Mouse (Mus musculus) embryonic facial prominence, embryonic 12.5 days (tissue): ENCODE measurements around the gene Cachd1. TPM values are rescaled to one million over a fixed set of nuclear protein-coding genes. Genes with fewer than 3 reads are reported as not detected.
A peak's percentile ranks its signal among the peaks of the same experiment; 100 is the strongest.

Experiments used
- ATAC-seq: fragments of 200-750 bp; cut with Nextera tagmentation; 2 replicates; pipeline ENCODE4 v1.8.0; 2017; ENCODE audit not compliant: insufficient number of reproducible peaks, insufficient read depth, low FRiP score, low TSS enrichment
- H3K27ac ChIP-seq: fragments of 300-500 bp; sonication (generic); 2 replicates; pipeline ENCODE4 v1.5.1; 2016; ENCODE audit warnings: mild to moderate bottlenecking
- H3K27me3 ChIP-seq: fragments of 300-500 bp; sonication (generic); 2 replicates; pipeline ENCODE4 v1.6.1; 2016; ENCODE audit warnings: mild to moderate bottlenecking, moderate library complexity
- H3K36me3 ChIP-seq: fragments of 300-500 bp; sonication (generic); 2 replicates; pipeline ENCODE4 v1.6.1; 2016; ENCODE audit warnings: mild to moderate bottlenecking
- H3K4me1 ChIP-seq: fragments of 300-500 bp; sonication (generic); 2 replicates; pipeline ENCODE4 v1.6.1; 2016
- H3K4me2 ChIP-seq: fragments of 300-500 bp; sonication (generic); replicated peaks from 2 replicates; pipeline ENCODE4 v1.6.1; 2016; ENCODE audit warnings: mild to moderate bottlenecking, moderate library complexity
- H3K4me3 ChIP-seq: fragments of 300-500 bp; sonication (generic); 2 replicates; pipeline ENCODE4 v1.5.1; 2016; ENCODE audit warnings: mild to moderate bottlenecking
- H3K9ac ChIP-seq: fragments of 300-500 bp; sonication (generic); 2 replicates; pipeline ENCODE4 v1.6.1; 2016; ENCODE audit warnings: mild to moderate bottlenecking, moderate library complexity
- H3K9me3 ChIP-seq: fragments of 300-500 bp; sonication (generic); 2 replicates; pipeline ENCODE4 v1.6.1; 2016; ENCODE audit warnings: mild to moderate bottlenecking, moderate library complexity
- whole genome bisulfite sequencing: fragments of 180-500 bp; shearing (Covaris S2); methylation state at CpG from one replicate; pipeline ENCODE4 v1.1.7; 2016; 5-methylcytosine and 5-hydroxymethylcytosine counted together
- polyA plus RNA-seq: library from polyadenylated mRNA; unstranded; fragments of >200 nt; fragmentation: Nextera tagmentation; extraction: Ambion mirVana; gene quantifications from 2 replicates; pipeline ENCODE4 v1.2.1, GENCODE M21; 2016

The Cachd1 gene
- polyA plus RNA-seq, 1 experiment from 2014 or later, result 42.3 TPM

GRCm38 (mm10) chr4:100910605-100911330 lies 134.3 kb downstream of the Cachd1 start:
- no peak for ATAC-seq
- Histone ChIP-seq H3K36me3 (no peaks in the 10 kb centered on the region), H3K9me3 (no peaks in the 10 kb centered on the region), H3K27me3 (no peaks in the 10 kb centered on the region), H3K4me3 (no peak overlapping the region), H3K9ac (no peak overlapping the region), H3K27ac (peak overlapping the region; percentile 65; the same call in 1 of the 2 replicates), H3K4me1 (peaks cover 41% of the 10 kb centered on the region), H3K4me2 (0 out of 2 replicates have a peak overlapping the region, but pooled peaks have one; percentile 11)
- WGBS, result 22% methylated on average over 11 of the region's 11 CpGs

- Histone ChIP-seq H3K36me3 (no peaks in the 10 kb centered on the region), H3K4me1 (peaks cover 41% of the 10 kb centered on the region), H3K9me3 (no peaks in the 10 kb centered on the region), H3K4me3 (no peak overlapping the region), H3K9ac (no peak overlapping the region), H3K27me3 (no peaks in the 10 kb centered on the region), H3K4me2 (no peak overlapping the region), H3K27ac (no peak overlapping the region)
- WGBS, result 13% methylated on average over 2 of the region's 3 CpGs
- no peak for ATAC-seq
These were observed 135.2 kb downstream of the Cachd1 start for GRCm38 (mm10) chr4:100911658-100912057.

GRCm38 (mm10) chr4:100913666-100914065 lies 137.2 kb downstream of the Cachd1 start:
- H3K27me3 ChIP-seq, result no peaks in the 10 kb centered on the region
- no peaks in the 10 kb centered on the region for H3K9me3 ChIP-seq
- WGBS, result 82% methylated on average over 4 of the region's 4 CpGs
- no peak overlapping the region for H3K27ac ChIP-seq
- H3K9ac ChIP-seq, result no peak overlapping the region
- peaks cover 30% of the 10 kb centered on the region for H3K4me1 ChIP-seq
- ATAC-seq, result no peak
- no peak overlapping the region for H3K4me2 ChIP-seq
- no peak overlapping the region for H3K4me3 ChIP-seq
- H3K36me3 ChIP-seq, result peaks cover 5% of the 10 kb centered on the region; the same call in 1 of the 2 replicates

GRCm38 (mm10) chr4:100914532-100914931 lies 138.1 kb downstream of the Cachd1 start:
- Histone ChIP-seq H3K4me3 (no peak overlapping the region), H3K4me2 (no peak overlapping the region), H3K4me1 (peaks cover 26% of the 10 kb centered on the region), H3K9me3 (no peaks in the 10 kb centered on the region), H3K36me3 (peaks cover 12% of the 10 kb centered on the region; the same call in 1 of the 2 replicates), H3K27ac (no peak overlapping the region), H3K9ac (no peak overlapping the region), H3K27me3 (no peaks in the 10 kb centered on the region)
- WGBS, result 24% methylated on average over 3 of the region's 3 CpGs
- no peak for ATAC-seq

GRCm38 (mm10) chr4:100915093-100915492 lies 138.6 kb downstream of the Cachd1 start:
- H3K4me3 ChIP-seq, result no peak overlapping the region
- H3K27me3 ChIP-seq, result no peaks in the 10 kb centered on the region
- peaks cover 20% of the 10 kb centered on the region for H3K4me1 ChIP-seq
- H3K36me3 ChIP-seq, result peaks cover 15% of the 10 kb centered on the region
- H3K27ac ChIP-seq, result no peak overlapping the region
- WGBS, result 78% methylated on average over 2 of the region's 2 CpGs
- no peaks in the 10 kb centered on the region for H3K9me3 ChIP-seq
- no peak overlapping the region for H3K4me2 ChIP-seq
- H3K9ac ChIP-seq, result no peak overlapping the region
- no peak for ATAC-seq

- Histone ChIP-seq H3K27ac (no peak overlapping the region), H3K4me1 (peaks cover 11% of the 10 kb centered on the region), H3K36me3 (peaks cover 36% of the 10 kb centered on the region), H3K27me3 (no peaks in the 10 kb centered on the region), H3K4me3 (no peak overlapping the region), H3K4me2 (no peak overlapping the region), H3K9ac (no peak overlapping the region), H3K9me3 (no peaks in the 10 kb centered on the region)
- 93% methylated on average over 1 of the region's 1 CpGs for WGBS
- no peak for ATAC-seq
These were observed 141.0 kb downstream of the Cachd1 start for GRCm38 (mm10) chr4:100917511-100917910.

GRCm38 (mm10) chr4:100920413-100920812 lies 143.9 kb downstream of the Cachd1 start:
- Histone ChIP-seq H3K4me1 (peaks cover 24% of the 10 kb centered on the region), H3K9me3 (no peaks in the 10 kb centered on the region), H3K36me3 (peaks cover 37% of the 10 kb centered on the region), H3K27me3 (no peaks in the 10 kb centered on the region), H3K9ac (no peak overlapping the region), H3K27ac (no peak overlapping the region), H3K4me2 (no peak overlapping the region), H3K4me3 (no peak overlapping the region)
- WGBS, result 89% methylated on average over 1 of the region's 1 CpGs
- no peak for ATAC-seq

- Histone ChIP-seq H3K9ac (no peak overlapping the region), H3K4me1 (peaks cover 35% of the 10 kb centered on the region), H3K9me3 (no peaks in the 10 kb centered on the region), H3K4me3 (no peak overlapping the region), H3K4me2 (no peak overlapping the region), H3K27ac (peak overlapping the region; percentile 65), H3K27me3 (no peaks in the 10 kb centered on the region), H3K36me3 (peaks cover 37% of the 10 kb centered on the region)
- WGBS, result 37% methylated on average over 11 of the region's 11 CpGs
- ATAC-seq, result peak; percentile 67; the same call in 1 of the 2 replicates
These were observed 146.5 kb downstream of the Cachd1 start for GRCm38 (mm10) chr4:100922816-100923554.

GRCm38 (mm10) chr4:100923598-100923997 lies 147.1 kb downstream of the Cachd1 start:
- H3K4me2 ChIP-seq, result no peak overlapping the region
- ATAC-seq, result no peak
- H3K4me1 ChIP-seq, result peaks cover 35% of the 10 kb centered on the region
- no peak overlapping the region for H3K9ac ChIP-seq
- peaks cover 32% of the 10 kb centered on the region for H3K36me3 ChIP-seq
- H3K27me3 ChIP-seq, result no peaks in the 10 kb centered on the region
- H3K9me3 ChIP-seq, result no peaks in the 10 kb centered on the region
- WGBS, result 41% methylated on average over 6 of the region's 6 CpGs
- H3K4me3 ChIP-seq, result no peak overlapping the region
- H3K27ac ChIP-seq, result no peak overlapping the region

GRCm38 (mm10) chr4:100924276-100924675 lies 147.8 kb downstream of the Cachd1 start:
- no peak for ATAC-seq
- Histone ChIP-seq H3K4me3 (no peak overlapping the region), H3K27me3 (no peaks in the 10 kb centered on the region), H3K36me3 (peaks cover 26% of the 10 kb centered on the region), H3K4me2 (no peak overlapping the region), H3K4me1 (peaks cover 35% of the 10 kb centered on the region), H3K9ac (no peak overlapping the region), H3K27ac (no peak overlapping the region), H3K9me3 (no peaks in the 10 kb centered on the region)
- 78% methylated on average over 4 of the region's 4 CpGs for WGBS

GRCm38 (mm10) chr4:100925153-100925552 lies 148.7 kb downstream of the Cachd1 start:
- Histone ChIP-seq H3K4me2 (no peak overlapping the region), H3K9me3 (no peaks in the 10 kb centered on the region), H3K27ac (no peak overlapping the region), H3K4me1 (peaks cover 35% of the 10 kb centered on the region), H3K9ac (no peak overlapping the region), H3K4me3 (no peak overlapping the region), H3K36me3 (peaks cover 21% of the 10 kb centered on the region), H3K27me3 (no peaks in the 10 kb centered on the region)
- 98% methylated on average over 1 of the region's 1 CpGs for WGBS
- ATAC-seq, result no peak

- H3K9ac ChIP-seq, result no peak overlapping the region
- no peaks in the 10 kb centered on the region for H3K9me3 ChIP-seq
- 0 out of 2 replicates have a peak, but pooled peaks cover 8% of the 10 kb centered on the region for H3K36me3 ChIP-seq
- H3K27me3 ChIP-seq, result no peaks in the 10 kb centered on the region
- H3K27ac ChIP-seq, result no peak overlapping the region
- no peak for ATAC-seq
- no peak overlapping the region for H3K4me3 ChIP-seq
- no peak overlapping the region for H3K4me2 ChIP-seq
- WGBS, result 46% methylated on average over 3 of the region's 3 CpGs
- peaks cover 35% of the 10 kb centered on the region for H3K4me1 ChIP-seq
These were observed 150.1 kb downstream of the Cachd1 start for GRCm38 (mm10) chr4:100926608-100927007.
